Mouse (Mus musculus): Measurements from ENCODE around the gene Rab11b.

- no peak for TF ChIP-seq POLR2AphosphoS5 (IDR thresholded peaks at IDR 0.05; ENCODE audit: insufficient replicate concordance, low read depth, low read length)
- no peak for TF ChIP-seq CTCF (IDR thresholded peaks at IDR 0.05; ENCODE audit: low read depth, low read length)
Observed at GRCm38 (mm10) chr17:33714779-33715178, 45.6 kb downstream of the Rab11b start.
